Mouse (Mus musculus): ENCODE measurements around the gene Zfp93. TPM values are rescaled to one million over a fixed set of nuclear protein-coding genes. Genes with fewer than 3 reads are reported as not detected.

Zfp93 gene
- polyA plus RNA-seq, 2 experiments, result 6.2 to 8.2 TPM

DNA sequence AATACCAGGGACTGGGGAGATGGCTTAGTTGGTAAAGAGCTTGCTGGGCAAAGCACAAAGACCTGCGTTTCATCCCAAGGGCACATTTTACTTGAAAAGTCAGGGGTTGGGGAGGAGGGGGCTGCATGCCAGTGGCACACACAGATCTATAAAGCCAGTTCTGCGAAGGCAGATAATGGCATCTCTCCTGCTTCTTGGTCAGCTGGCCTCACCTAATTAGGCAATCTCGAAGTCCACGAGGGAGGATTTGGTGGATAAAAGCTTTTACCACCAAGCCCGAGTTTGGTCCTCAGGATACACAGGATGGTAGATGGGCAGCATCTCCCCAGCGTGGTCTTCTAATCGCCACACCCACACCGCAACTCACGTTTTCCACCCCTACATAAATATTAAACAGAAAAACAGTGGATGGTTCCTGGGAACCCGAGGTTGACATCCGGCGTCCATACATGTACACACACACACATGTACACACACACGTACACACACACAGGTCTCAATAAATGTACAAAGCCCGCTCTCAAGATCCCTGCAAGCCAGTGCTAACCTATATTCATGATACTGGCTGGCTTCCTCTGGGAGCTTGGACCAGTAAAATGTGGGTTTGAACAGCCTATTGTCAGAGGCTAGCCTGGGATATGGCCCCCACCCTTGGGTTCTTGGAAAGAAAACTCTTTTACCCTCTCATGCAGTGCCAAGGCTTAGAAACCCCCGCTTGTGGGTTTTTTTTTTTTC, 27.3 kb downstream of the Zfp93 start:
- Histone ChIP-seq H3K27me3 (ENCODE audit: control insufficient read depth, insufficient read depth, low read length) (no peaks in the 10 kb centered on the region), H3K36me3 (ENCODE audit: control insufficient read depth, insufficient read depth, low read length) (peaks cover 53% of the 10 kb centered on the region), H3K9me3 (ENCODE audit: control insufficient read depth, low read length) (no peaks in the 10 kb centered on the region), H3K27ac (replicated peaks; ENCODE audit: low read depth, low read length) (no peak overlapping the region), H3K4me2 (replicated peaks; ENCODE audit: low read depth, low read length, severe bottlenecking) (peak overlapping the region; percentile 85), H3K4me1 (ENCODE audit: control insufficient read depth, insufficient read depth, low read length) (peaks cover 13% of the 10 kb centered on the region), H3K4me3 (replicated peaks; ENCODE audit: low read length) (peak overlapping the region; percentile 52; the same call in 1 of the 2 replicates), H3K9ac (ENCODE audit: low read depth, low read length, severe bottlenecking) (no peak overlapping the region)
- no peak for DNase-seq (ENCODE audit: low spot score)
- TF ChIP-seq POLR2A (IDR thresholded peaks at IDR 0.05; ENCODE audit: borderline replicate concordance, extremely low read depth, insufficient read depth, insufficient read length), result no peak
- 86% methylated on average over 15 of the region's 15 CpGs for WGBS
- ATAC-seq (ENCODE audit: low FRiP score, low read depth), result no peak

DNA sequence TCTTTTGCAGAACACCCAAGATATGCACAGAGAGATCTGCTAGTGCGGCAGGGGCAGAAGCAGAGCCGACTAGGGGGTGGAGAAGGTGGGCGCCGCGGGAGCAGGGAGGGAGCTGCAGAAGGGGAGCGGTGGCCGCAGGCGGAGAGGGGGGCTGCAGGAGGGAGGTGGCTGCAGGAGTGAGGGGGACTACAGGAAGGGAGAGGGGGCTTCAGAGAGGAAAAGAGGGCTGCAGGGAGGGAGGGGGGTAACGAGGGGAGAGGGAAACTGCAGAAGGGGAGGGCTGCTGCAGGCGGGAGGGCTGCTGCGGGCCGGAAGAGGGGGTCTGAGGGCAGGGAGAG, 28.4 kb downstream of the Zfp93 start:
- ATAC-seq (ENCODE audit: low FRiP score, low read depth) (peak; percentile 8; the same call in 1 of the 2 replicates), DNase-seq (ENCODE audit: low spot score) (no peak)
- Histone ChIP-seq H3K36me3 (ENCODE audit: control insufficient read depth, insufficient read depth, low read length) (peaks cover 53% of the 10 kb centered on the region), H3K9me3 (ENCODE audit: control insufficient read depth, low read length) (no peaks in the 10 kb centered on the region), H3K4me3 (replicated peaks; ENCODE audit: low read length) (peak overlapping the region; percentile 52), H3K27ac (replicated peaks; ENCODE audit: low read depth, low read length) (peak overlapping the region; percentile 87), H3K27me3 (ENCODE audit: control insufficient read depth, insufficient read depth, low read length) (no peaks in the 10 kb centered on the region), H3K9ac (ENCODE audit: low read depth, low read length, severe bottlenecking) (peak overlapping the region; percentile 73), H3K4me1 (ENCODE audit: control insufficient read depth, insufficient read depth, low read length) (peaks cover 13% of the 10 kb centered on the region), H3K4me2 (replicated peaks; ENCODE audit: low read depth, low read length, severe bottlenecking) (peak overlapping the region; percentile 85)
- no peak for TF ChIP-seq POLR2A (IDR thresholded peaks at IDR 0.05; ENCODE audit: borderline replicate concordance, extremely low read depth, insufficient read depth, insufficient read length)
- 1% methylated on average over 12 of the region's 12 CpGs for WGBS

DNA sequence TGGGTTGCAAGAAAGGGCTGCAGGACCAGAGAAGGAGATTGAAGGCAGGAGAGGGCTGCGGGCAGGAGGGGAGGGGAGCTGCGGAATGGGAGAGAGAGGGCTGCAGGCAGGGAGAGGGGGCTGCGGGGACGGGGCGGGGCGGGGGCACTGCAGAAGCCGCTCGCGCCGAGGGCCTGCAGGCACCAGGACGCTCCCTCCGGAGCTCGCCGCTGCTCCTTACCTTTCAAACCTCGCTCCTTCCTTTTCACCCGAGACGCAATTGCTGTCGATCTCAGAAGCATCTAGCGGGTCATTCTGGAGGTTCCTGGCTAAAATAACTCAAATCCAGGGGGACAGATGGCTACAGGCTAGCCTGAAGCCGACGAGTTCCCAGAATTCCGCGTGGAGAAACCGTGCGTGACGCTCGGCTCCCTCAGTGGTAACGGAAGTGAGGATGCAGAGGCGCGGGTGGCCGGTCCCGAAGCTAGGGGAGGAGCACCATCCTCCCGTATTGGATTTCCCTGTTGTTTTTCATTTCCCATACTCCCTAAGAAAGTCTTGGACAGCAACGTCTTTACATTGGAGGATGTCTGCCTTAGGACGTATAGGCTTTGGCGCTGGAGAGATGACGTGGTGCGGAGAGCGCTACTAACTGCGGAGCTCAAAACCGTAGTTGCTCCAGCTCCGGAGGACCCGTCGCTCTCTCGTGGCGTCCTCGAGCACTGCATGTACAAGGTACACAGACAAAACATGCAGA, 28.9 kb downstream of the Zfp93 start:
- 0% methylated on average over 42 of the region's 47 CpGs for WGBS
- H3K27me3 ChIP-seq (ENCODE audit: control insufficient read depth, insufficient read depth, low read length), result no peaks in the 10 kb centered on the region
- ATAC-seq (ENCODE audit: low FRiP score, low read depth) (peak; percentile 90), DNase-seq (ENCODE audit: low spot score) (peak; percentile 97)
- peaks cover 48% of the 10 kb centered on the region for H3K36me3 ChIP-seq (ENCODE audit: control insufficient read depth, insufficient read depth, low read length)
- peak overlapping the region; percentile 73 for H3K9ac ChIP-seq (ENCODE audit: low read depth, low read length, severe bottlenecking)
- peak overlapping the region; percentile 87 for H3K27ac ChIP-seq (replicated peaks; ENCODE audit: low read depth, low read length)
- peak; percentile 57; the same call in 1 of the 2 replicates for TF ChIP-seq POLR2A (IDR thresholded peaks at IDR 0.05; ENCODE audit: borderline replicate concordance, extremely low read depth, insufficient read depth, insufficient read length)
- H3K4me2 ChIP-seq (replicated peaks; ENCODE audit: low read depth, low read length, severe bottlenecking), result peak overlapping the region; percentile 85
- peaks cover 13% of the 10 kb centered on the region for H3K4me1 ChIP-seq (ENCODE audit: control insufficient read depth, insufficient read depth, low read length)
- H3K4me3 ChIP-seq (replicated peaks; ENCODE audit: low read length), result peak overlapping the region; percentile 52
- H3K9me3 ChIP-seq (ENCODE audit: control insufficient read depth, low read length), result no peaks in the 10 kb centered on the region

DNA sequence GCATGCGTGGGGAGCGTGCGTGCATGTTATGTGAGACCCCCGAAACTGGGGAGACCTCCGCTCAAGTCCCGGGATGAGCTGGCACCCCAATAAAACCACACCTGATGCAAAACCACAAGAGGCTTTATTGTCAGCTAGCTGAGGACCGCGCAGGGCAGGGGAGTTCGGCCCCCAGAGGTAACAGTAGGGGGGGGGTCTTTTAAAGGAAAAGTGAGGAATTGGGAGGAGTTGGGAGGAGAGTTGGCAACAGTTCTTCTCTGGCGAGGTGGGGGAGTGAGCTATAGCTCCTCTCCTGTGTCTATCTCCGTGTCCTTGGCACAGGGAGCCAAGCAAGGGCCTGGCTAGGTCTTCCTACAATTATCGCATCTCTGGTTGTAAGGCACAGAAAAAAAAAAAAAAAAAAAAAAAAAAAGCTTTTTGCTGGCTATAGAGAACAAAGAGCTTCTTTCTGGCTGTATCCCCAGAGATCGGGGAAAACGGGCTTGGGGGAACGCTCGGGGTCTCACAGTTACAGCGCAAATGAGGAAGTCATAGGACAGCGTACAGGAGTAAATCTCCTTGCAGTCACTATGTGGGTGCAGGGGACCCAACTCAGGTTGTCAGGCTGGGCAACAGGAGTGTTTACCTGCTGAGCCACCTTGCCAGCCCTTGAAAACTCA, 29.7 kb downstream of the Zfp93 start:
- H3K9ac ChIP-seq (ENCODE audit: low read depth, low read length, severe bottlenecking), result peak overlapping the region; percentile 73
- H3K4me1 ChIP-seq (ENCODE audit: control insufficient read depth, insufficient read depth, low read length), result peaks cover 13% of the 10 kb centered on the region
- 3% methylated on average over 18 of the region's 18 CpGs for WGBS
- DNase-seq (ENCODE audit: low spot score), result peak; percentile 37
- H3K36me3 ChIP-seq (ENCODE audit: control insufficient read depth, insufficient read depth, low read length), result peaks cover 40% of the 10 kb centered on the region
- no peak for TF ChIP-seq POLR2A (IDR thresholded peaks at IDR 0.05; ENCODE audit: borderline replicate concordance, extremely low read depth, insufficient read depth, insufficient read length)
- peak; percentile 9; the same call in 1 of the 2 replicates for ATAC-seq (ENCODE audit: low FRiP score, low read depth)
- no peaks in the 10 kb centered on the region for H3K27me3 ChIP-seq (ENCODE audit: control insufficient read depth, insufficient read depth, low read length)
- H3K4me2 ChIP-seq (replicated peaks; ENCODE audit: low read depth, low read length, severe bottlenecking), result peak overlapping the region; percentile 85
- peak overlapping the region; percentile 87 for H3K27ac ChIP-seq (replicated peaks; ENCODE audit: low read depth, low read length)
- H3K9me3 ChIP-seq (ENCODE audit: control insufficient read depth, low read length), result no peaks in the 10 kb centered on the region
- H3K4me3 ChIP-seq (replicated peaks; ENCODE audit: low read length), result peak overlapping the region; percentile 52

DNA sequence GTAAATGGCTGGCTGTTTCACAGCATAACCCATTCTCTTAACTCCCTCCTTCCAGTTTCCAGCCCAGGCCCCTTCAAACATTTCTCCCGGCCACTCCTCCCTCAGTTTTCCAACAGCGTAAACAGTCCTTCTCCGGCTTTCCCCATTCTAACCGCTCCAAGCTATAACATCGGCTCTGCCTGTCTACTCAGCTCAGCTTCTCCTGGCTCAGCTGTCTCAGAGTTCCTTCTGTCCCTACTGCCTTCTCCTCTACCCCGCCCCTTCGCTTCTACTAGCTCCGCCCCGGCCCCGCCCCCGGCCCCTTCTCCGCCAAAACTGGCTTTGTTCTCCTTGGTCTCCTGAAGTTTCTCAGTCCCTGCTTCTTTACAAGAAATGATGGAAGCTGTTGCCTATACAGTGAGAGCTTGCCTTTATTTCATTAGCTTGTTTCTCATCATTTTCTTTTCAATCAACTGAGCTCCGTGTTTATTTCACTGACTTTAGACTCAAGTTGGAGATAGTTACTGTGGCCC, 30.6 kb downstream of the Zfp93 start, which contains the start of gene Zfp61:
Gene Zfp61 (minus strand): TSS at position 462 of the 512 bp plus-strand sequence.
- TF ChIP-seq POLR2A (IDR thresholded peaks at IDR 0.05; ENCODE audit: borderline replicate concordance, extremely low read depth, insufficient read depth, insufficient read length), result peak; percentile 49; the same call in 1 of the 2 replicates
- no peaks in the 10 kb centered on the region for H3K9me3 ChIP-seq (ENCODE audit: control insufficient read depth, low read length)
- ATAC-seq (ENCODE audit: low FRiP score, low read depth) (peak; percentile 68), DNase-seq (ENCODE audit: low spot score) (peak; percentile 82)
- 2% methylated on average over 13 of the region's 13 CpGs for WGBS
- H3K9ac ChIP-seq (ENCODE audit: low read depth, low read length, severe bottlenecking), result peak within 1 kb of the TSS; percentile 73
- no peaks in the 10 kb centered on the region for H3K27me3 ChIP-seq (ENCODE audit: control insufficient read depth, insufficient read depth, low read length)
- peak within 1 kb of the TSS; percentile 85 for H3K4me2 ChIP-seq (replicated peaks; ENCODE audit: low read depth, low read length, severe bottlenecking)
- peak within 1 kb of the TSS; percentile 52 for H3K4me3 ChIP-seq (replicated peaks; ENCODE audit: low read length)
- H3K36me3 ChIP-seq (ENCODE audit: control insufficient read depth, insufficient read depth, low read length), result peaks cover 35% of the 10 kb centered on the region
- peaks cover 13% of the 10 kb centered on the region for H3K4me1 ChIP-seq (ENCODE audit: control insufficient read depth, insufficient read depth, low read length)
- H3K27ac ChIP-seq (replicated peaks; ENCODE audit: low read depth, low read length), result peak within 1 kb of the TSS; percentile 87

Measured in limb, embryonic 14.5 days (tissue).